Mouse (Mus musculus) hindbrain, embryonic 16.5 days (tissue): ENCODE data around the gene Aftph. TPM values are rescaled to one million over a fixed set of nuclear protein-coding genes. Genes with fewer than 3 reads are reported as not detected.

Experiments
- ATAC-seq: fragments of 200-750 bp; cut with Nextera tagmentation; 2 replicates; pipeline ENCODE4 v1.8.0; 2017; ENCODE audit warnings: moderate TSS enrichment, moderate library complexity
- H3K27ac ChIP-seq: fragments of 300-500 bp; sonication (generic); 2 replicates; pipeline ENCODE4 v1.5.1; 2014; ENCODE audit warnings: low read depth, mild to moderate bottlenecking, control low read depth, low read length, moderate library complexity
- H3K27me3 ChIP-seq: fragments of 300-500 bp; sonication (generic); replicated peaks from 2 replicates; pipeline ENCODE4 v1.6.1; 2014; ENCODE audit warnings: low read length; ENCODE audit not compliant: control insufficient read depth, insufficient read depth
- H3K36me3 ChIP-seq: fragments of 300-500 bp; sonication (generic); 2 replicates; pipeline ENCODE4 v1.6.1; 2014; ENCODE audit warnings: mild to moderate bottlenecking, low read length, moderate library complexity, mixed read lengths; ENCODE audit not compliant: control insufficient read depth, insufficient read depth
- H3K4me1 ChIP-seq: fragments of 300-500 bp; sonication (generic); 2 replicates; pipeline ENCODE4 v1.6.1; 2014; ENCODE audit warnings: low read depth, low read length; ENCODE audit not compliant: control insufficient read depth, insufficient read depth
- H3K4me2 ChIP-seq: fragments of 300-500 bp; sonication (generic); 2 replicates; pipeline ENCODE4 v1.6.1; 2014; ENCODE audit warnings: mild to moderate bottlenecking, low read length, control low read depth, moderate library complexity
- H3K4me3 ChIP-seq: fragments of 300-500 bp; sonication (generic); 2 replicates; pipeline ENCODE4 v1.5.1; 2014; ENCODE audit warnings: mild to moderate bottlenecking, low read length, control low read depth, moderate library complexity
- H3K9ac ChIP-seq: fragments of 300-500 bp; sonication (generic); 2 replicates; pipeline ENCODE4 v1.6.1; 2014; ENCODE audit warnings: low read depth, mild to moderate bottlenecking, control low read depth, low read length, moderate library complexity
- H3K9me3 ChIP-seq: fragments of 300-500 bp; sonication (generic); 2 replicates; pipeline ENCODE4 v1.6.1; 2014; ENCODE audit warnings: mild to moderate bottlenecking, low read length, moderate library complexity; ENCODE audit not compliant: control insufficient read depth
- whole genome bisulfite sequencing: fragments of 180-500 bp; shearing (Covaris S2); extraction: QIAGEN DNeasy Blood & Tissue Kit; methylation state at CpG from one replicate; pipeline ENCODE4 v1.1.7; 2014; 5-methylcytosine and 5-hydroxymethylcytosine counted together
- polyA plus RNA-seq: library from polyadenylated mRNA; unstranded; fragments of >200 nt; fragmentation: Nextera tagmentation; extraction: Ambion mirVana; gene quantifications from 2 replicates; pipeline ENCODE4 v1.2.1, GENCODE M21; 2015

The Aftph gene
- polyA plus RNA-seq, 1 experiment from 2014 or later, result 31.5 TPM

DNA sequence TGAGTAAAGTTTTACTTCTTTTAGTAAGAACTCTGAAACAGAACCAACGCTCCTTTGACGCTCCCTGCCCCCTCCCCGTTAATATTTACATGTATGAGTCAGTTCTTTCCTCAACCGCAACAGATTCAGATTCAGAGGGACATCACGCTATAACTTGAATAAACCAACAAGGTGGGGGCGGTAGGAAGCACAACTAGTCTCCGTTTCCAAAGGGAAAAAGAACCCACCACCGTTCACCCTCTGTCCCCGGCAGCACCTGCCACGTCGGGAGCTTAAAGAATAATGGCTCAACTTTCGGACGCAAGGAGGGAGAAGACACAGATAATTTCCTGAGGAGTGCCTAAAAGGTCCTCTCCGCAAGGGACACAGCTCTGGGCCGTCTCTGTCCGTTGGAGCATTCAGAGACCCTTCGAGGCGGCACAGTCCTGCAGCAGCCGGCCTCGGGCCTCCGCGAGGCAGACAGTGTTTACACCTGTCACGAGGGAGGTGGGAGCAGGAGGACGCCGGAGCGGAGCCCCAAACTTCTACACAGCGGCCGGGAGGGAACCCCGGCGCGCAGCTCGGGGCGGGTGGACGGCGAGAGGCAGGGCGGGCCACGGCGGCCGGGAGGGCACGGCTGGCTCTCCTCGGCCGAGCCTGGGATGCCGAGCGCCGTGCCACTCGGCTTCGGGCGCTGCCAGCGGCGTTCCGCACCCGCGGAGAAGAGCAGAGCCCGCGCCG, 748 bp downstream of the Aftph start:
- Histone ChIP-seq H3K4me1 (peaks cover 4% of the 10 kb centered on the region; the same call in 1 of the 2 replicates), H3K9me3 (no peaks in the 10 kb centered on the region), H3K27me3 (no peaks in the 10 kb centered on the region), H3K36me3 (no peaks in the 10 kb centered on the region), H3K9ac (peak overlapping the region; percentile 93), H3K4me3 (peak overlapping the region; percentile 100), H3K4me2 (peak overlapping the region; percentile 90), H3K27ac (peak overlapping the region; percentile 89)
- peak; percentile 53 for ATAC-seq
- WGBS, result under 1% methylated on average over 40 of the region's 56 CpGs

DNA sequence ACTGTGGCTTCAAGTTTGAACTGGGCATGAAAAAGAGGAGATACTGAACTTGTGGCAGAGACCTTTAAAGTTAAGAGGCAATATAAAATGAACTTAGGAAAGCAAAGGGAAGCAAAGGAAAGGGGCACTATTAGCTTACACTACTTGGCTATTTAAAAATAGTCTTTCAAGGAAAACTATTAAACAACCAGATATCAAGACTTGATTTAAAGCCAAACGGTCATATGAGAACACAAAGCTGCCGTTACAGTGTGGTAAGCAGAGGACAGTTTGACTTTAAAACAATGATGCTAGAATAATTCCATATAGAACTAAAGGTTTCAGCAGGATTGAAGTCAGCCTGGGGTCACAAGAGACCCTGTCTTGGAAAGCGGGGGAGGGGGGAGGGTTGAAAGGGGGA, 7.3 kb downstream of the Aftph start:
- WGBS, result 69% methylated on average over 3 of the region's 3 CpGs
- 0 out of 2 replicates have a peak overlapping the region, but pooled peaks have one; percentile 9 for H3K27ac ChIP-seq
- no peaks in the 10 kb centered on the region for H3K36me3 ChIP-seq
- no peak overlapping the region for H3K4me3 ChIP-seq
- ATAC-seq, result no peak
- no peak overlapping the region for H3K9ac ChIP-seq
- H3K27me3 ChIP-seq, result no peaks in the 10 kb centered on the region
- no peaks in the 10 kb centered on the region for H3K9me3 ChIP-seq
- peaks cover 3% of the 10 kb centered on the region; the same call in 1 of the 2 replicates for H3K4me1 ChIP-seq
- no peak overlapping the region for H3K4me2 ChIP-seq

DNA sequence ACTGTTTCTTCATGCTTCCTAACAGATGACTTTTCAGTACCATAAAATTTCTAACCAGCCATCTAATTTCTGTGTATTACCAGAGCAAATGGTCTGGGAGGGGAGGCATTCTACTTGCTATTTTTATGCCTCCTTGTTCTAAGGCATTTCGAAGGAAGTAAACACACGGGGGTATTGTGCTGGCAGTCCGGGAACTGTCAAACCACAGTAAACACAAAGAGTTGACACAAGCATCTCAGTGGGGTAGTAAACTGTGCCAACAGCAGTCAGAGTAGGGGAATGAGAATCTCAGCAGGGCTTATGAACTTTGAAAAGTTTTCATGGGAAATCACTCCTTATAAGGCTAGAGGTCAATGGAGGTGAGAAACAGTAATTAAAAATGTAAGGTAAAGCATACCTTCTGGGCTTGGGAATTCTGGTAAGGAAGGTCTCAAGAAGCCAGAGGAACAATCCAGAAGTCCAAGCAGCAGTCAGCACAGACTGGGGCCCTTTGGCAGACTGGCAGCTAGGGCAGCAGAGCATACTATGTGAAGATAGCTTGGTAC, 7.8 kb downstream of the Aftph start:
- Histone ChIP-seq H3K27ac (0 out of 2 replicates have a peak overlapping the region, but pooled peaks have one; percentile 9), H3K36me3 (no peaks in the 10 kb centered on the region), H3K27me3 (no peaks in the 10 kb centered on the region), H3K4me2 (no peak overlapping the region), H3K9ac (no peak overlapping the region), H3K9me3 (no peaks in the 10 kb centered on the region), H3K4me1 (peaks cover 3% of the 10 kb centered on the region; the same call in 1 of the 2 replicates), H3K4me3 (no peak overlapping the region)
- ATAC-seq, result no peak
- 37% methylated on average over 3 of the region's 3 CpGs for whole genome bisulfite sequencing

DNA sequence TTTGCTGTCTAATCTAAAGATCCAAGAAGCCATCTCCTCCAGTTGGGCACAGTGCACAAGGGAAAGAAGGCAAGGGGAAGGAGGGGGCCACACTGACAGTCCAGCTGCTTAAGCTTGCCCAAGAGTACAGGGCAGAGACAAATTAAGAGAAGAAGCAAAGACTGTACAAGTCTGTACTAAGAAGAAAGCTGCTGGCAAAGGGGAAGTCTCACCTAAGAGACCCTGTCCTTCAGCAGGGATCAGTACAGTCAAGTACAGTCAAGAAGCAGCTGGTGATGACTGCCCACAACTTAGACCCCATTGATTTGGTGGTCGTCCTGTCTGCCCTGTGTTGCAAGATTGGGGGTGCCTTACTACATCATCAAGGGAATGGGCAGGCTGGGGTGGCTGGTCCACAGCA, 12.0 kb downstream of the Aftph start:
- H3K4me2 ChIP-seq, result no peak overlapping the region
- no peaks in the 10 kb centered on the region for H3K9me3 ChIP-seq
- no peaks in the 10 kb centered on the region for H3K27me3 ChIP-seq
- ATAC-seq, result no peak
- no peak overlapping the region for H3K27ac ChIP-seq
- WGBS, result 100% methylated on average over 1 of the region's 1 CpGs
- peaks cover 3% of the 10 kb centered on the region; the same call in 1 of the 2 replicates for H3K36me3 ChIP-seq
- H3K4me1 ChIP-seq, result peaks cover 3% of the 10 kb centered on the region; the same call in 1 of the 2 replicates
- no peak overlapping the region for H3K9ac ChIP-seq
- no peak overlapping the region for H3K4me3 ChIP-seq

DNA sequence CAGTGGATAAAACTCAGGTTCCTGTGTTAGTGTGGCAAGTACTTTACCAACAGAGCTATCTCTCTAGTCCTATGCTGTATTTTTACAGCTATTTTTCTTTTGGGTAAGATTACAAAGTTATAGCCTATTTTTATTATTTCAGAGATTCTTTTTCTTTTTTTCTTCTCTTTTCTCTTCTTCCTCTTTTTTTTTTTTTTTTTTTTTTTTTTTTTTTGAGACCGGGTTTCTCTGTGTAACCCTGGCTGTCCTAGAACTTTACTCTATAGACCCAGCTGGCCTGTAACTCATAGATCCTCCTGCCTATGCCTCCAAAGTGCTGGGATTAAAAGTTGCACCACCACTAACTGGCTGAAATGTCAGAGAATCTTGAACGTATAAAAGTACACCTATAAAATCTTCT, 13.3 kb downstream of the Aftph start:
- Histone ChIP-seq H3K27me3 (no peaks in the 10 kb centered on the region), H3K4me1 (no peaks in the 10 kb centered on the region), H3K4me3 (no peak overlapping the region), H3K27ac (no peak overlapping the region), H3K36me3 (peaks cover 3% of the 10 kb centered on the region; the same call in 1 of the 2 replicates), H3K9ac (no peak overlapping the region), H3K4me2 (no peak overlapping the region), H3K9me3 (no peaks in the 10 kb centered on the region)
- no peak for ATAC-seq
- WGBS, result 86% methylated on average over 2 of the region's 2 CpGs

DNA sequence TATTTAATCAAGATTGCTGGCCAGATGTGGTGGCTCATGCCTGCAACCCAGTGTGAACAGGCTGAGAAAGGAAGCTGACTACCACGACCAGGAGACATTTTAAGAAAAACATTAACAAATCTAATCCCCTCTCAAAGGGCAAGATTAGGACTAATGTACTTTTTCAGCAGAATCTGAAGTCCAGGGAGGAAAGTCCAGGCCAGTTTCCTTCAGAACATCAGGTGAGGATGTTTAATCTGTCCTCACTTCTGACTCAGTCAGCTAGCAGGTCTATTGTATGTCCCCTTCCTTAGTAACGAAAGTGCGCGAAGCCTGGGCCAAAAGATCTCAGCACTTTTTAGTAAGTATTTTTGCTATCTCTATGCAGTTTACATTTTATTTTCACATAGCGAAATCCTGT, 17.8 kb downstream of the Aftph start:
- H3K9ac ChIP-seq, result no peak overlapping the region
- WGBS, result 95% methylated on average over 5 of the region's 5 CpGs
- peaks cover 3% of the 10 kb centered on the region; the same call in 1 of the 2 replicates for H3K36me3 ChIP-seq
- H3K4me3 ChIP-seq, result no peak overlapping the region
- H3K9me3 ChIP-seq, result no peaks in the 10 kb centered on the region
- no peak overlapping the region for H3K27ac ChIP-seq
- no peak for ATAC-seq
- H3K27me3 ChIP-seq, result no peaks in the 10 kb centered on the region
- H3K4me1 ChIP-seq, result no peaks in the 10 kb centered on the region
- H3K4me2 ChIP-seq, result no peak overlapping the region

DNA sequence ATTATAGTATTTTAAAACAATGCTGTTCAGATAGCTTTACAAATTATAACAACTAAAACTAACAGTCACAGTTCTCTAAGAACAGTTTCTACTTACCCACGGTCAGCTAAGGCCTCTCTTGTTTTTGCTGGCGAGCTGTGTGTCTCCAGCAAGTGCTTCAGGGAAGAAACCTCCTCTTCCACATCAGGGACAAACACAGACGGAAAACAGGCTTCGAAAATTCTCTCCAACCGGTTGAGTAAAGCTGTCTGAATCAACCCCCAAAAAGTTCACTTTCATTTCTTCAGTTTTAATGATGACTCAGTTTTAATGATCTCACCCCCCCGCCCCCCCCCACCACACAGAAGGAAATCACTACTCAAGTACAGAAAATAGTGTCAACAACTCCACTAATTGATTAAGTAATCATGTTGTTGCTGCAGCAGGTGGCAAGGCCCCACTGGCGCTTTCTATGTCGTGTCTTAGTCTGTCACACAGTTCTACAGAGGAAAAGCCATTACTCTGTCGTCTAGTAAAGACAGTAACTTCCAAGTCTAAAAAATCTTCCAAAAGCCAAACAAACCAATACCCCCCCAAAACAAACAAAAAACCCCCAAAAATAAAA, 29.2 kb downstream of the Aftph start:
- H3K9me3 ChIP-seq, result no peaks in the 10 kb centered on the region
- no peak for ATAC-seq
- no peak overlapping the region for H3K27ac ChIP-seq
- no peaks in the 10 kb centered on the region for H3K27me3 ChIP-seq
- 76% methylated on average over 9 of the region's 9 CpGs for WGBS
- no peak overlapping the region for H3K4me2 ChIP-seq
- H3K4me1 ChIP-seq, result no peaks in the 10 kb centered on the region
- no peak overlapping the region for H3K9ac ChIP-seq
- no peaks in the 10 kb centered on the region for H3K36me3 ChIP-seq
- H3K4me3 ChIP-seq, result no peak overlapping the region

DNA sequence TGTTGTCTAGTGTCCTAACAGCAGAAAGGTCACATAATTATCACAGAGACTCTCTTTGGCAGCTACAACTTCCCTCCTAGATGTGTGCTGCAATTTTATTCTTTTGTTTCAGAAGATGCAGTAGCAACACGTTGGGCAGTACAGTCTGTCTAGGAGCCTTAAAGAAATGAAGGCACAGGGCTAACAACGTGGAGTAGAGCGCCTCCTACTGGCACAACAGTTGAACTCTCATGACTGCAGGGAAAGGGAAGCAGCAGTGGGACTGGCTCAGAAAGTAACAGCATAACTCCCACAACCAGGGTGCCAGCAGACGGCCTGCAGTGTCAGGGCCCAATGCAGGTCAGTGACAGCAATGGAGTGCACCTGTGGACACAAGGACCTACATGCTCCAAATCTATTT, 50.4 kb downstream of the Aftph start:
- whole genome bisulfite sequencing, result 2% methylated on average over 4 of the region's 4 CpGs
- Histone ChIP-seq H3K4me1 (no peaks in the 10 kb centered on the region), H3K27me3 (no peaks in the 10 kb centered on the region), H3K4me3 (no peak overlapping the region), H3K9ac (no peak overlapping the region), H3K9me3 (no peaks in the 10 kb centered on the region), H3K4me2 (no peak overlapping the region), H3K36me3 (peaks cover 4% of the 10 kb centered on the region; the same call in 1 of the 2 replicates), H3K27ac (no peak overlapping the region)
- peak; percentile 94 for ATAC-seq

DNA sequence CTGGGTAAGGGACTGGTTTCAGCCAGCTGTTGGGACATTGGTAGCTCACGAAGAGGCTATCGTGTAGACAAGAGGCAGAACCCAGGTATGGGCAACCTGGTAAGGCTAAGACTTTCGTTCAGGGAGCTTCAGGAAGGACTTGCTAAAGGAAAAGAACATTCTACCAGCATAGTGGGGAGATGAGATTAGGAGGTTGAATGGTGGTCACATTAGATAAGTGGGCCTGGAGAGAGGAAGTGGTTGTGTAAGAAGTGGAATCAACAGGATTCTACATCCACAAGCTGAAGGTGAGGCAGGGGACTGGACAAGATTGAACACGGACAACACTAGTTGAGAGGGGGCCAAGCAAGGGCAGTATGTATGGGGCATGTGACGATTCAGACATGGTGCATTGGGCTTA, 59.7 kb downstream of the Aftph start:
- no peak overlapping the region for H3K4me3 ChIP-seq
- ATAC-seq, result no peak
- no peak overlapping the region for H3K27ac ChIP-seq
- no peaks in the 10 kb centered on the region for H3K4me1 ChIP-seq
- H3K36me3 ChIP-seq, result peaks cover 6% of the 10 kb centered on the region; the same call in 1 of the 2 replicates
- H3K27me3 ChIP-seq, result no peaks in the 10 kb centered on the region
- H3K9me3 ChIP-seq, result no peaks in the 10 kb centered on the region
- H3K4me2 ChIP-seq, result no peak overlapping the region
- H3K9ac ChIP-seq, result no peak overlapping the region
- 95% methylated on average over 5 of the region's 5 CpGs for WGBS
